Mouse (Mus musculus) bone marrow, adult 2 months (tissue): Measurements from ENCODE around the gene Mecom. TPM values are rescaled to one million over a fixed set of nuclear protein-coding genes. Genes with fewer than 3 reads are reported as not detected.
"Not testable (repeated sequence)": the region's sequence is repeated elsewhere in the genome, so short reads cannot be mapped to it uniquely, and the experiment has no call there.

Source experiments
- H3K27ac ChIP-seq: fragments of 200-500 bp; 2 replicates; pipeline ENCODE4 v1.5.1; 2012; ENCODE audit warnings: low read depth, mild to moderate bottlenecking, control low read depth, inconsistent platforms, low read length; ENCODE audit not compliant: control insufficient read depth, poor library complexity, insufficient read depth
- H3K4me1 ChIP-seq: fragments of 200-500 bp; 2 replicates; pipeline ENCODE4 v1.6.1; 2011; ENCODE audit warnings: low read length; ENCODE audit not compliant: control insufficient read depth, insufficient read depth
- H3K4me3 ChIP-seq: fragments of 200-500 bp; replicated peaks from 2 replicates; pipeline ENCODE3; 2011; ENCODE audit warnings: mild to moderate bottlenecking, low read depth, low read length, control low read depth; ENCODE audit not compliant: control insufficient read depth
- CTCF ChIP-seq: fragments of 200-500 bp; IDR thresholded peaks from 2 replicates; pipeline ENCODE4 v1.5.1; 2011; ENCODE audit warnings: low read length, control low read depth; ENCODE audit not compliant: control insufficient read depth, insufficient read depth
- POLR2A ChIP-seq: fragments of 200-500 bp; IDR thresholded peaks from 2 replicates; pipeline ENCODE4 v1.6.1; 2011; ENCODE audit warnings: low read depth, mild to moderate bottlenecking, control low read depth, low read length, borderline replicate concordance; ENCODE audit not compliant: control insufficient read depth
- WGBS: fragments of 180-500 bp; shearing (Covaris S2); methylation state at CpG from one replicate; pipeline ENCODE4 v1.1.7; 2018; 5-methylcytosine and 5-hydroxymethylcytosine counted together
- polyA plus RNA-seq: library from polyadenylated mRNA; stranded (reverse); fragments of >200 nt; gene quantifications from 2 replicates; pipeline ENCODE4 v1.2.4, GENCODE M21; 2011; ENCODE audit warnings: low replicate concordance; ENCODE audit not compliant: missing spikeins, insufficient read depth, insufficient read length

Gene Mecom
- polyA plus RNA-seq, 1 experiment, result 0.70 TPM

DNA sequence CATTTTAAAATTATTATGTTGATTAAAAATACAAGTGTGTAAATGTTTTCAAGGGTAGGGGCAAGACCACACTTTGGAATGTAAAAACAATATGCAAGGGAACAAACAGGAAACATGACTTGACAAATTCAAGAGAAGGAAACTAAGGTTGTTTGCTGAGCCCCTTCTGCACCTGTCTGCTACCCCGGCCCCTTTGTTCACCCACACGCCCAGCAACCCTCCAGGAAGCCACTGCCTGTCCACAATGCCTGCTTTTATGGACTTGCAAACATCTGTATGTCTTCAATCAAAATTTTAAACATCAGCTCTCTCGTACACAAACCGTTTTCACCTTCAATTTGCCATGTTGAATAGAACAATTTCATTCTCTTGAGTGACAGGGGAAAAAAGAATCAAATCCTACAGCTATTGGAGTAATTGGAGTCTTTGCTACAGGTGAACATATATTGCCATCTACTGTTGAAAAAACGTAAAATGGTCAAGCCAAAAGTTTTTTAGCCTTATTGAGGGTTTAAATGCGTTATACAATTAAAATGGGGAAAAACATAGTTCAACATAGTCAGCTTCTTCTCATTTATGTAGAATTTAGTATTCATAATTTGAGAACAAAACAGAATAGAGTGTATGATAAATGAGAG lies 13.0 kb upstream of the Mecom start:
- no peak overlapping the region for H3K27ac ChIP-seq
- TF ChIP-seq CTCF (no peak), POLR2A (no peak)
- WGBS, result 30% methylated on average over 6 of the region's 6 CpGs
- H3K4me1 ChIP-seq, result no peaks in the 10 kb centered on the region; the same call in 1 of the 2 replicates
- H3K4me3 ChIP-seq, result no peak overlapping the region

DNA sequence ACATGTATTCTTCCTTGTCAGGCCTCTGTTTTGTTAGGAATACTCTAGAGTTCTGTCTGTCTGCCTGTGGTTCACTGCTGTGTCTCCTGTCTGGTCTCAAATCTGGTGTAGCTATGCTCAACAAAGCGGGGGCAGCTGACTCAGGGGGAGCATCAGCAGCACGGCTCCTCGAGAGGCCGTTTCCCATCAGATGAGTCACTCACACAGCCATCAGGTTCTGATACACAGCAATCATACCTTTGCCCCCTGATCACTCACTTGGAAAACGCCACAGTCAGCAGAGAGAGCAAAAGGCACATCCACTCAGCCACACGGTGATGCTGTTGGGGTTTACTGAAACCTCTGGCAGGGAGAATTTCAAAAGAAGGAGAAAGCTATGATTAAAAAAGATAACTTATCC lies 5.9 kb upstream of the Mecom start:
- Histone ChIP-seq H3K27ac (no peak overlapping the region), H3K4me1 (no peaks in the 10 kb centered on the region), H3K4me3 (no peak overlapping the region)
- WGBS, result 82% methylated on average over 6 of the region's 6 CpGs
- no peak for TF ChIP-seq CTCF
- no peak for TF ChIP-seq POLR2A

DNA sequence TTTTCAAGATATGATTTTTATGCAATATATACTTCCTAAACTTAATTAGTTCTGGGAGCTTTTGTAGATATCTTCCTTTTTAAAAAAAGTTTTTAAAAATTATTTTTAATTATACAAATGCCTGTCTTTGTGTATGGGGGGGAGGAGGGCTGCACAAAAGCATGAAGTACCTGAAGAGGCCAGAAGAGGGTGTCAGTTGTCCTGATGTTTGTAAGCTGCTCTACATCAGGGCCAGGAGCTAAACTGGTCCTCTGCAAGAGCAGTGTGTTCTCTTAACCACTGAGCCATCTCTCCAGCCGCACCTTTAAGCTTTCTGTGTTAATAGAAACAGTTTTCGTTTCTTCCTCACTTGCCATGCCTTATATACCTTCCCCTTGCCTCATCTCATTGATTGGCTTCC lies 2.4 kb upstream of the Mecom start:
- Histone ChIP-seq H3K27ac (no peak overlapping the region), H3K4me3 (no peak overlapping the region), H3K4me1 (no peaks in the 10 kb centered on the region)
- TF ChIP-seq POLR2A, result no peak
- TF ChIP-seq CTCF, result no peak
- 65% methylated on average over 2 of the region's 2 CpGs for WGBS

DNA sequence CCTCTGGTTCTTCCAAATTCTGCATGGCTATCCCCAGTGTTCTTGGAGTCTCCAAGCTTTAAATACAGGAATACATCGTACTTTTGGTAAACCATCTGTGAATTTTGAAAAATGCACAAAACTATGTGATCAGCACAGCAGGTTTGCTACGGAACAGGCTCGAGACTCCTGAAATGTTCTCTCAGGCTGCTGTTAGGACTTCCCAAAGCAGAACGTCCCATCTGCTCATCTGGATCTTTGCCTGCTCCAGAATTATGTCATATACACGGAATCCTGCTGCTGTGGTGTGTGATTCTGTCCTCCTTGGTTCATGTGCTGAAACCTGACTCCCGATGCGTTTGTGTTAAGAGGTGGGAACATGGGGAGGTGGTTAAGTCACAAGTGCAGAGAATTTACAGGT lies 1.1 kb upstream of the Mecom start:
- H3K4me1 ChIP-seq, result no peaks in the 10 kb centered on the region
- 84% methylated on average over 7 of the region's 7 CpGs for WGBS
- no peak overlapping the region for H3K27ac ChIP-seq
- H3K4me3 ChIP-seq, result no peak overlapping the region
- TF ChIP-seq CTCF, result no peak

DNA sequence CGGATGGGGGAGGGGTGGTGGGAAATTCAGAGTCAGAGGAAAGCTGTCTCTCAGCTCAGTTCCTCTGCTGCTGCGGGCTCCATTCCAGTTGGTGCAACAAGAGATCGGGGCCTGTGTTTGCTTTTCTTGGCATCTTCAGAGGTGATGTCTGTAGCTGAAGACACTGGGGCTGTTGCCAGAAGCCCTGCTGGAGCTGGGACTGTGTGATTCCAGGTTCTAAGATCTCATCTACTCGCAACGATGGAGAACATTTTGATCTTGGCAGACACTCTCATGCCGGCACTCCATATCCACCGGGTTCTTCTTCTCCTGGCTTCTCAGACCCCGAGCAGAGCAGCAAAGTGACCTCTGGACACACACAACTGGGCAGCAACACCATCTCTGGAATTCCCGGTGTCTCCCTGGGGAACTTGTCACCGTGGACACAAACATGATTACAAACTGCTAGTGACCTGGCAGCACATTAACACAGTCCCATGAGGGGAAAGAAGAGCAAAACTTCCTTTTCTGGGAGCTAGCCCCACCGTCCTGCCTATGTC lies 908 bp downstream of the Mecom start:
- 74% methylated on average over 11 of the region's 11 CpGs for WGBS
- Histone ChIP-seq H3K4me3 (no peak overlapping the region), H3K27ac (no peak overlapping the region), H3K4me1 (no peaks in the 10 kb centered on the region)
- TF ChIP-seq POLR2A, result no peak
- no peak for TF ChIP-seq CTCF

DNA sequence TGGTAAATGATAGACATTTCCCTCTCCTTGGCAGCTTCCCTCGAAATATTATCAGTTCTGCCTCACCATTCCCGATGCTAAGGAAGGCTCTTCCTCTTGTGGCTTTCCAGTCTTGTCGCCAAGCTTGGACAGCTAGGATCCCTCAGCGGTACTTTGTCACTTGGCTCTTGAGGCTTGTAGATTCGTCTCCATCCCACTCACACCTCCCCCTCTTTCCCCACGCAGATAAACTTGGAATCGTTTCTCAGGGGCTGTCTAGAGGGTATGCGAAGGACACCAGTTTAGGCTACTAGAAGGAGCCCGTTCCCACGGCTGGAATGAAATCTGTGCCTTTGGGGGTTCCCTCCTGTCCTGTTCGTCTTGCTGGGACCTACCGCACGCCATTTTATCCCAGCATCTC lies 1.4 kb downstream of the Mecom start:
- Histone ChIP-seq H3K27ac (no peak overlapping the region), H3K4me3 (no peak overlapping the region), H3K4me1 (no peaks in the 10 kb centered on the region)
- TF ChIP-seq CTCF (no peak), POLR2A (no peak)
- 68% methylated on average over 13 of the region's 13 CpGs for WGBS

DNA sequence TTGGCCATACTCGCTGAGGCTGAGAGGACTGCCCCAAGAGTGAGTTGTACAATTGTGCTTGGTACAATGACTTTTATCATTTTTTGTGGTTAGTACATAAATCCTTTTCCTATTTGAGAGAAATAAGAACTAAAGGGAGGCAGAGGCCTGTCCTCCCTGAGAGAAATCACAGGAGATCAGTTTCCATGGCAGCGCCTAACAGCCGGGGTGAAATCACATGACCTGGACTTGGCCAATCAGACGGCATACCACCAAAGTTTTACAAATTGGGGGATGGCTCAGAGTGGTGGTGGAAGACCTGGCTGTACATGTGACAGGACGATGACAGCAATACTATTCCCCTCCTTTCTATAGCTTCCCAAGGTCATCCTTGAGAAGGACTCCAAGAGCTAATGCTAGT lies 2.6 kb downstream of the Mecom start:
- 76% methylated on average over 5 of the region's 5 CpGs for WGBS
- Histone ChIP-seq H3K4me3 (no peak overlapping the region), H3K4me1 (no peaks in the 10 kb centered on the region), H3K27ac (no peak overlapping the region)
- TF ChIP-seq CTCF, result no peak
- TF ChIP-seq POLR2A, result no peak

DNA sequence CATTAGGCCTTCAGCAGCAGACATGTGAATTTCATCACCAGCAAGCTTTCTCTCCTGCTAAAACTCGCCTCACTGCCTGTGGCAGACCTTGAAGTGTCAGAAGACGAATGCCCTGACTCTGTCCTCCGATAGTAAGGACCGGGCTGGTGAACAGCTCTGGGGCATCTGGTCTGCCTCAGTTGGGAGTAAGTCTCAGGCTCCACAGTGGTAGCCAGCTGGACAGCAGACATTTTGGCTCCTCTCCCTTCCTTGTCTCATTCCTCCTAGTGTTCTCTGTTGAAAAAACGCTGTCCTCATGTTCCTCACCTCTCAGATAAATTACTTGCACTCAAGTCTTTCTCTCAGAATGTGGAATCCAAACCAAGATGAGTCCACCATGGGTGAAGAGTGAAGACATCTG lies 3.5 kb downstream of the Mecom start:
- H3K4me1 ChIP-seq, result no peaks in the 10 kb centered on the region
- TF ChIP-seq CTCF (no peak), POLR2A (no peak)
- 82% methylated on average over 5 of the region's 5 CpGs for WGBS
- no peak overlapping the region for H3K27ac ChIP-seq
- H3K4me3 ChIP-seq, result no peak overlapping the region

DNA sequence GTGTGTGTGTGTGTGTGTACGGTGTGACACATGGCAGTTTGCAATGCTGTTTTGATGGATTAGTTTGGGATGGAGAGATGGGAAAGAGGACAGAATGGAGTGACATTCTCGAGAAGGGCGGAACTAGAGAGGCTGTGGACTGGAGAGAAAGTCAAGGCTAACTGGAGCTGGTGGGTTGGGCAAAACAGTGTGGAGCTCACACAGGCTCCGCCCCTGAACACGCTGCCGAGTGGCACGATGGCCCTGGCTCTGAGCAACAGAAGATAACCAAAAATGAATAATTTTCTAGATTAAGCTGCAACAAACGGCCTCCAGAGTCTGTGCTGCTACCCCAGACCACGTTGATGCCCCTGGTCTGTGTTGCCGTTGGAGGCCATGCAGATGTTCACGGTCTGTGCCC lies 12.0 kb downstream of the Mecom start:
- no peak overlapping the region for H3K27ac ChIP-seq
- 79% methylated on average over 11 of the region's 11 CpGs for WGBS
- no peak overlapping the region for H3K4me3 ChIP-seq
- H3K4me1 ChIP-seq, result no peaks in the 10 kb centered on the region
- TF ChIP-seq CTCF (no peak), POLR2A (no peak)

DNA sequence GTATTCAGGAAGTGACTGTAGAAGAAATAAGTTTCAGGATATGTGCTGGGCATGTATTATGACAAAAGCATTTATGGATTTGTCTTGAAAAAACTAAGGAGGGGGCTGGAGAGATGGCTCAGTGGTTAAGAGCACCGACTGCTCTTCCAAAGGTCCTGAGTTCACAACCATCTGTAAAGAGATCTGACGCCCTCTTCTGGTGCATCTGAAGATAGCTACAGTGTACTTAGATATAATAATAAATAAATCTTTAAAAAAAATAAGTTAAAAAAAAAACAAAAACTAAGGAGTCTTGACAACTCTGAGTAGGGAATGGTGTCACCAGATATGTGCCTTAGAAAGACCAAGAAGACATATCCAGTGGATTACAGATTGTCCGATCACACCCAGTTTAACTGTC lies 27.1 kb downstream of the Mecom start:
- H3K4me3 ChIP-seq, H3K4me1 ChIP-seq, H3K27ac ChIP-seq: not testable (repeated sequence)
- WGBS, result 47% methylated on average over 3 of the region's 3 CpGs
